Mouse (Mus musculus) G1E (cell line): Measurements from ENCODE around the gene Abcd1. TPM values are rescaled to one million over a fixed set of nuclear protein-coding genes. Genes with fewer than 3 reads are reported as not detected.

Experiments
- ATAC-seq: 2 replicates; pipeline ENCODE4 v1.8.0; 2016; ENCODE audit warnings: mild to moderate bottlenecking; ENCODE audit not compliant: insufficient number of reproducible peaks, poor library complexity, low FRiP score, severe bottlenecking; ENCODE audit errors: extremely low read depth
- DNase-seq: peaks from one replicate; pipeline ENCODE4 v3.0.0; 2012; ENCODE audit warnings: low spot score
- H3K27me3 ChIP-seq: 2 replicates; pipeline ENCODE4 v1.6.1; 2012; ENCODE audit warnings: mild to moderate bottlenecking, low read length, inconsistent platforms; ENCODE audit not compliant: insufficient read depth
- H3K36me3 ChIP-seq: replicated peaks from 2 replicates; pipeline ENCODE3; 2012; ENCODE audit warnings: mild to moderate bottlenecking, inconsistent platforms
- H3K4me1 ChIP-seq: 2 replicates; pipeline ENCODE4 v1.6.1; 2012; ENCODE audit warnings: low read depth, low read length, inconsistent platforms, mixed read lengths; ENCODE audit not compliant: insufficient read depth
- H3K4me3 ChIP-seq: 2 replicates; pipeline ENCODE4 v1.5.1; 2012; ENCODE audit warnings: low read depth, mild to moderate bottlenecking, inconsistent platforms, low read length, moderate library complexity, mixed read lengths
- H3K9me3 ChIP-seq: replicated peaks from 2 replicates; pipeline ENCODE4 v1.6.1; 2012; ENCODE audit warnings: inconsistent platforms
- CTCF ChIP-seq: IDR thresholded peaks from 2 replicates; pipeline ENCODE4 v1.5.1; 2012; ENCODE audit warnings: low read depth, low read length, inconsistent platforms, mixed read lengths
- GATA1 ChIP-seq: IDR thresholded peaks from 2 replicates; pipeline ENCODE4 v1.6.1; 2012; ENCODE audit warnings: borderline replicate concordance, low read length, inconsistent platforms, mixed read lengths
- GATA2 ChIP-seq: IDR thresholded peaks from 2 replicates; pipeline ENCODE4 v1.6.1; 2012; ENCODE audit warnings: low read depth, low read length, inconsistent platforms, borderline replicate concordance
- POLR2AphosphoS5 ChIP-seq: IDR thresholded peaks from 2 replicates; pipeline ENCODE4 v1.6.1; 2012; ENCODE audit warnings: low read depth, low read length, inconsistent platforms; ENCODE audit not compliant: insufficient replicate concordance
- TAL1 ChIP-seq: conservative IDR thresholded peaks from 2 replicates; pipeline ENCODE4 v1.6.1; 2012; ENCODE audit warnings: low read depth, low read length, inconsistent platforms, mixed read lengths
- polyA plus RNA-seq: library from polyadenylated mRNA; stranded (reverse); fragments of >175 nt; gene quantifications from 2 replicates; pipeline ENCODE4 v1.2.3, GENCODE M21; 2012
- total RNA-seq, 2 experiments: library from RNA; stranded (forward) in 1 of 2; stranded (reverse) in 1 of 2; fragments of 200-1000 nt in 1 of 2; fragments of >200 nt in 1 of 2; fragmentation: Nextera tagmentation in 1 of 2; gene quantifications; 2 replicates each; pipeline ENCODE4 v1.2.3; 2014 to 2017

Abcd1 gene
- total RNA-seq (2014; fragmentation: Nextera tagmentation): 15.8 and 17.1 TPM in 2 replicates
- total RNA-seq (2017): 6.3 and 7.0 TPM in 2 replicates
- polyA plus RNA-seq: 17.6 and 19.4 TPM in 2 replicates

DNA sequence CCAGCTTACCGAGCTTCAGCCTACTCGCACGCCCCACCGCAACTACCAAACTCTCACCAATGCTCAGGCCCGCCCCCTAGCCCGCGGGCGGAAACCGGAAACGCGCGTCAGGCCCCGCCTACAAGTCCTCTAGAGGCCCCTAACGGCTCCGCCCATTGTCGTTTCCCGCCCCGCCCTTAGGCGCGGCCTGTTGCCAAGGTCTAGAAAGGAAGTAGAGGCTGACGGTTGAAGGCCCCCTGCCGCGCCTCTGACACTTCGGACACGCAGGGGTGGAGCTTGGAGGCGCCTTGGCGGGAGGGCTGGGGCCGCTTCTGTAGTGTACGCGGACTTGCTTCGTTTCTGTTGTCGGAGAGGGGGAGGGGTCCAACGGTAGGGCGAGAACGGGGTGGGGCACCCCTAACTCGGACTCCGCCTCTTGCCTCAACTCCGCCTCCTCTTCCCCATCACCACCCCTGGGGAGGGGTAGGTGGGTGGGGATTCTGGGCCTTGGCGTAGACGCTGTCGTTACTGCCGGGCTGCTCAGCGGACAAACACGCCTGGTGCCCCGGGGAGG lies at the start of gene Abcd1, which contains the start of gene Bcap31:
TSS of gene Abcd1 (plus strand) at position 489 of the 553 bp plus-strand sequence.
TSS of gene Bcap31 (minus strand) at position 67 of the 553 bp plus-strand sequence.
- no peaks in the 10 kb centered on the region for H3K27me3 ChIP-seq
- peaks cover 38% of the 10 kb centered on the region for H3K36me3 ChIP-seq
- peaks cover 37% of the 10 kb centered on the region for H3K4me1 ChIP-seq
- DNase-seq (peak; percentile 73), ATAC-seq (peak; percentile 91)
- no peak for TF ChIP-seq TAL1
- TF ChIP-seq POLR2AphosphoS5: no peak
- no peak for TF ChIP-seq CTCF
- TF ChIP-seq GATA1: no peak
- TF ChIP-seq GATA2: no peak
- no peaks in the 10 kb centered on the region for H3K9me3 ChIP-seq
- H3K4me3 ChIP-seq: peak within 1 kb of the TSS; percentile 76

DNA sequence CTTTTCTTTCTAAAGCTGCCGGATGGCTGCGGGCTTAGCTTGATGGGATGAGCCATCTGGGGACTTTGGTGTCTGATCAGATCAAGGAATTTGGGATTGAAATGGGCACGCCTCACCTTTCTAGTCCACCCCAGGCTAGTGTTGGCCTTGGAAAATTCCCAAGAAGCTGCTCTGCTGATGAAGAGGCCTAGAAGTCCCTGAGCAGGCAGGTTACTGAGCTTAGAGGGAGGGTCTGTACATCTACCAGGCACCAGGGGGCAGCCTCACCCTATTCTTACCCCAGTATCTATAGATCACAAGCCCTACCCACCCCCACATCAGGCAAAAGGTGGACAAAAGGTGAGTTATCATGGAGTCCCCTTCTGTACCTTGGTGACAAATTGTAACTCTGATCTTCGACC lies 44.4 kb upstream of the Abcd1 start:
- Histone ChIP-seq H3K27me3 (peaks cover 13% of the 10 kb centered on the region; the same call in 1 of the 2 replicates), H3K9me3 (no peaks in the 10 kb centered on the region), H3K4me1 (peaks cover 16% of the 10 kb centered on the region), H3K36me3 (peaks cover 3% of the 10 kb centered on the region), H3K4me3 (no peak overlapping the region)
- TF ChIP-seq GATA2 (no peak), CTCF (peak; percentile 14; the same call in 1 of the 2 replicates), POLR2AphosphoS5 (no peak), TAL1 (no peak)
- ATAC-seq (peak; percentile 67), DNase-seq (peak; percentile 30)

- Histone ChIP-seq H3K27me3 (peaks cover 13% of the 10 kb centered on the region; the same call in 1 of the 2 replicates), H3K4me1 (peaks cover 16% of the 10 kb centered on the region), H3K4me3 (peak within 1 kb of the TSS; percentile 69), H3K36me3 (peaks cover 7% of the 10 kb centered on the region), H3K9me3 (no peaks in the 10 kb centered on the region)
- TF ChIP-seq GATA1 (no peak), POLR2AphosphoS5 (no peak), TAL1 (no peak), GATA2 (no peak), CTCF (no peak)
- DNase-seq: peak; percentile 48
- no peak for ATAC-seq
Observed at GRCm38 (mm10) chrX:73672879-73673618, 43.3 kb upstream of the Abcd1 start, which contains the start of gene Slc6a8. Gene Slc6a8, plus strand, starts transcription at chrX:73673150.

DNA sequence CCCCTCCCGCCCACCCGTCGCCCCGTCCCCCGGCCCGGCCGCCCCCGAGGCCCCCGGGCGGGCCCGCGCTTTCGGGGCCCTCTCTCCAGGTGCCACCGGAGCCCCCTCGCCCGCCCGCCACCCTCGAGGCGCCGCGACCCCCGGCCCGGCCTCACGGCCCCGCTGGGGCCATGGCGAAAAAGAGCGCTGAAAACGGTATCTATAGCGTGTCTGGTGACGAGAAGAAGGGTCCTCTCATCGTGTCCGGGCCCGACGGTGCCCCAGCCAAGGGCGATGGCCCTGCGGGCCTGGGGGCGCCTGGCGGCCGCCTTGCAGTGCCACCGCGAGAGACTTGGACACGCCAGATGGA lies 42.8 kb upstream of the Abcd1 start:
- peak overlapping the region; percentile 69; the same call in 1 of the 2 replicates for H3K4me3 ChIP-seq
- TF ChIP-seq POLR2AphosphoS5: no peak
- no peak for TF ChIP-seq CTCF
- TF ChIP-seq GATA1: no peak
- TF ChIP-seq GATA2: no peak
- TF ChIP-seq TAL1: no peak
- no peaks in the 10 kb centered on the region for H3K9me3 ChIP-seq
- H3K4me1 ChIP-seq: peaks cover 16% of the 10 kb centered on the region
- peaks cover 9% of the 10 kb centered on the region for H3K36me3 ChIP-seq
- DNase-seq: peak; percentile 18
- ATAC-seq: no peak
- H3K27me3 ChIP-seq: peaks cover 13% of the 10 kb centered on the region; the same call in 1 of the 2 replicates

DNA sequence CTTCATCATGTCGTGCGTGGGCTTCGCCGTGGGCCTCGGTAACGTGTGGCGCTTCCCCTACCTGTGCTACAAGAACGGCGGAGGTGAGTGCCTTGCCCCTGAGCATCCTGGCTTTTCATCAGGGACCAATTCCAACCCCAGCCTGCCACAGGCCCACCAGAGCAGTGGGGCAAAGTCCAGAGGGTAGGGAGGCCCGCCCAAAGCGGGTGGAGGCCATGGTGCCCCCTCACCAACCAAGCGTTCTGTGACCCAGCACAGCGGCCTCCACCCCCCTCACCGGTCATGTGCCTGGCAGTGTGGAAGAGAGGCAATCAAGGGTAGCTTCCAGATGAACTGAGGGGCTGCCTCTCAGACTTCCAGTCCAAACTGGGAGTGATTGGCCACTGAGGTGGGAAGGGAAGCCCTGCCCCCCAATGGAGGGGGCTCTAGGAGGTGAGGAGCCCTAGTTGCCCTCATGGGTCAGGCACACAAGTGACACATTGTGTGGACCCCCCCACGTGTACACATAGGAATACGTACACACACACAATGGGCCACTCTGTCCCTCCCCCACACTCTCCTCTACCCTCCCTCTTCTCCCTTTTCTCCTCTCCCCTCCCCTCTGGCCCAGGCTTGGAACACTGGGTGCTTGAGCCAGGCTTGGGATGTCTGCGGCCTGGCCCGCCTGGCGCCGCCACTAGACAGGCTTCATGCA lies 42.3 kb upstream of the Abcd1 start:
- peaks cover 16% of the 10 kb centered on the region for H3K4me1 ChIP-seq
- DNase-seq (no peak), ATAC-seq (no peak)
- H3K9me3 ChIP-seq: no peaks in the 10 kb centered on the region
- peak overlapping the region; percentile 69; the same call in 1 of the 2 replicates for H3K4me3 ChIP-seq
- no peak for TF ChIP-seq TAL1
- TF ChIP-seq GATA2: no peak
- no peak for TF ChIP-seq POLR2AphosphoS5
- TF ChIP-seq GATA1: no peak
- no peak for TF ChIP-seq CTCF
- peaks cover 13% of the 10 kb centered on the region; the same call in 1 of the 2 replicates for H3K27me3 ChIP-seq
- peaks cover 15% of the 10 kb centered on the region for H3K36me3 ChIP-seq

DNA sequence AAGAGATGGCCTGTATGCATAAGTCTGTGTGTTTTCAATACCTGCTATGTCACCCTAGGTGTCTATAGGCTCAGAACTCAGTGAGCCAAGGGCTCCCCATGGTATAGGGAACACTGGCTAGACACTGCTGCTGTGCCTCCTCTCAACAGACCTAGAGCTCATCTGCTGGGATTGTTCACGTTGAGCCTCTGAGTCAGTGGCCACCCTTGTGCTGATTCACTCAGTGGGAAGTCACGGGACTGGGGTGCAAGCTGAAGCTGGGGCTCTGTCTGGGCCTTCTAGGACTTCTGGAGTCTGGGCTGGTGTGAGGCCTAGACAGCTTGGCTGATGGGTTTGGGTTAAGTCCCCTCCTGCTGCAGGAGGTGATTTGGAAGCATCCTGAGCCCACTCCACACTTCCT lies 41.2 kb upstream of the Abcd1 start:
- no peak overlapping the region for H3K4me3 ChIP-seq
- peaks cover 16% of the 10 kb centered on the region for H3K4me1 ChIP-seq
- DNase-seq (no peak), ATAC-seq (no peak; the same call in 1 of the 2 replicates)
- H3K36me3 ChIP-seq: peaks cover 26% of the 10 kb centered on the region
- peaks cover 13% of the 10 kb centered on the region; the same call in 1 of the 2 replicates for H3K27me3 ChIP-seq
- H3K9me3 ChIP-seq: no peaks in the 10 kb centered on the region
- TF ChIP-seq TAL1 (no peak), GATA2 (no peak), CTCF (no peak), GATA1 (no peak), POLR2AphosphoS5 (no peak)
